Mouse (Mus musculus) central nervous system, embryonic 14 days (tissue): ENCODE results near the gene Nfe2l1. TPM values are rescaled to one million over a fixed set of nuclear protein-coding genes. Genes with fewer than 3 reads are reported as not detected.

Source experiments
- polyA plus RNA-seq: library from polyadenylated mRNA; depleted of rRNA; stranded (reverse); fragments of >200 nt; gene quantifications from 2 replicates; pipeline ENCODE4 v1.2.3, GENCODE M21; 2012; rRNA removed

Nfe2l1 gene
- 69.7 and 81.1 TPM in 2 replicates for polyA plus RNA-seq

GRCm38 (mm10) chr11:96829813-96830538, at the start of gene Nfe2l1:
Nfe2l1 (minus strand) TSS chr11:96829968.

DNA sequence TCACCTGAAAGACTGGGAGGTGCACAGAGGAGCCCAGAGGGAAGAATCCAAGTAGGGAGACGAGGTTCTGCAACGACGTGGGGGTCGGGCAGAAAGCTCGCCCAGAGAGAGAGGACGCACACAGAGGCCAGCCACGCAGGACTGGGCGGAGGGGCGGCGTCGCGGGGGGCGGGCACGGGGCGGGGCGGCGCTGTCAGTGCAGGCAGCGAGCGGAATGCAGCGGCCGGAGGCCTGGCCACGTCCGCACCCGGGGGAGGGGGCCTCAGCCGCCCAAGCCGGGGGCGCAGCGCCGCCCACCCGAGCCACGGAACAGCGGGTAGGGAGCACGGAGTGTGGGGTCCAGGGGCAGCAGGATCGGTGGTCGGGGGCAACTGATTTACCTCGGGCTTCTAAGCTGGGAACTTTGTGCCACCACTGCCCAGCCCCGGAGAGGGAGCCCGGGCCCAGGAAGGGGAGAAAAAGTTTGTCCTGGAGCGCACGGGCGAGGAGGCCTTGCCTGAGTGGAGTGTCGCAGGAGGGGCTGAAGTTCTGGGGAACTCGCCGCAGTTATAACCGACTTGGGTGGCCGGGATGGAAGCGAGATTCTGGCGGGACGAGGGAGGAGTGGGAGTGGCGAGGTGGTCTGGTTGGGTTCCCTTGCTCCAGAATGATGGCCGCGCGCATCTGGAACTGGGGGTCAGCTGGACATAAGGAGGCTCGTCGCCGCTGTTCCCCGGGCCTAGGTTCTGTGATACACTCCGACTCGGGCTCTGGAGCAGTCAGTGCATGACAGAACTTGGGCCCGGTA, 20.1 kb upstream of the Nfe2l1 start, which contains the start of gene Copz2:
Copz2 (plus strand) TSS at position 190 of the 787 bp plus-strand sequence.

GRCm38 (mm10) chr11:96788871-96789795, 40.6 kb downstream of the Nfe2l1 start, which contains the start of gene Cbx1:
Cbx1 (plus strand) TSS chr11:96789127.

GRCm38 (mm10) chr11:96776968-96777962, 52.5 kb downstream of the Nfe2l1 start, which contains the start of gene Snx11:
Snx11 (minus strand) TSS chr11:96777559.

Other genes with a start within 250 kb of the Nfe2l1 start
- gene Snx11, start 52.4 kb downstream of the Nfe2l1 start, polyA plus RNA-seq: 54.4 and 55.1 TPM in 2 replicates
- gene Cbx1, start 40.8 kb downstream of the Nfe2l1 start, polyA plus RNA-seq: 97.9 and 107 TPM in 2 replicates
- gene Copz2, start 19.9 kb upstream of the Nfe2l1 start, polyA plus RNA-seq: 17.9 and 45.4 TPM in 2 replicates
- 88.3 and 96.2 TPM in 2 replicates for gene Cdk5rap3, start 86.5 kb upstream of the Nfe2l1 start, polyA plus RNA-seq
- 0.35 TPM in 1 of 2 replicates, not detected in the other for gene Prr15l, start 98.1 kb upstream of the Nfe2l1 start, polyA plus RNA-seq
- gene Pnpo, start 114.0 kb upstream of the Nfe2l1 start, polyA plus RNA-seq: 12.3 and 13.8 TPM in 2 replicates
- gene Sp2, start 153.0 kb upstream of the Nfe2l1 start, polyA plus RNA-seq: 12.6 and 15.4 TPM in 2 replicates
- 0.54 and 1.0 TPM in 2 replicates for gene Sp6, start 183.4 kb upstream of the Nfe2l1 start, polyA plus RNA-seq
- 14.2 and 15.7 TPM in 2 replicates for gene Scrn2, start 200.0 kb upstream of the Nfe2l1 start, polyA plus RNA-seq
- 2.0 and 2.8 TPM in 2 replicates for gene Lrrc46, start 211.4 kb upstream of the Nfe2l1 start, polyA plus RNA-seq
- gene Mrpl10, start 211.6 kb upstream of the Nfe2l1 start, polyA plus RNA-seq: 59.5 and 60.3 TPM in 2 replicates
- gene Osbpl7, start 220.7 kb upstream of the Nfe2l1 start, polyA plus RNA-seq: 14.3 and 14.8 TPM in 2 replicates